Mouse (Mus musculus) cerebellum, postnatal 36 days (tissue): ENCODE measurements around the gene Sik1.
"Not testable (repeated sequence)": the region's sequence is repeated elsewhere in the genome, so short reads cannot be mapped to it uniquely, and the experiment has no call there.

Experiments used
- DNase-seq, 2 experiments: peaks; one replicate each; pipeline ENCODE4 v3.0.0; 2021 to 2022; ENCODE audit warnings: mixed read lengths in 2 of 2

The Sik1 gene

DNA sequence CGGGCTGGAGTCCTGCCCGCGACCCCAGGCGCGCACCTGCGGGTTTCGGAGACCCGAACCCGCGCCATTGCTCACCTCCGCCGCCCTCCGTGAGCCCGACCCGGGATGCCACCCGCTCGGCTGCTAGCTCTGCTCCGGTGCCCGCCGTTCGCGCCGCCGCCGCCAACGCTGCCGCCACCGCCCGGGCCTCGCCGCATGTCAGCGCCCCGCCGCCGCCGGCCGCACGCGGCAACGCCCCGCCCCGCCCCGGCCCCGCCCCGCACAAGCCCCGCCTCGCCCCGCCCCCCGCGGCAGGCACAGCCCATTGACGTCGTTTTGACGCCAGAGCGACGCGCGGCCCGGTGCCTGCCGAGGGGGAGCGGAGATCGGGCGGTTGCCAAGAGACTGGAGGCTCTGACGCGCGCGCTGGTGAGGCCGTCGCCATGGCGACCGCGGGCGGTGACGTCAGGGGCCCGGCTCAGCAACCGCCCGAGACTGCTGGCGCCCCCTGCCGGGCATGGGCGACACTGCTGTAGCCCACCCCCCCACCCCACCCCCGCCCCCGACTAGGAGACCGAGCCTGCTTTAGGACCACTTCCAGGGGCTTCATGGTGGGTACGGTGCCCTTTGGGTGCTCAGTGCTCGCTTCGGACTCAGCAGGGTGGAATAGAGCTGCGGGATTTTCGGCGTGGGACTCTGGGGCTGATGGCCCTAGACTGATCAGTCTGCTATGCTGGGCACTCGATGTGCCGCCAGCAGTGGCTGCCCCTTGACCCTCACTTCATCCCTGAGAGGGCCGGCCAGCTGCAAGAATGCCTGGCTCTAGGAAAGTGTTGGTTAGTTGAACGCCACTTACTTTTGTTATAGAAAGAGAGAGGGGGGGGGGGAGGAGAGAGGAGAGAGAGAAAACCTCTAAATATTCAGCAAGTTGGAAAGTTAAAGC is at the start of gene Sik1:
Gene Sik1 (minus strand): TSS at position 208 of the 922 bp plus-strand sequence.
- peak; percentile 95 to 96 for DNase-seq

DNA sequence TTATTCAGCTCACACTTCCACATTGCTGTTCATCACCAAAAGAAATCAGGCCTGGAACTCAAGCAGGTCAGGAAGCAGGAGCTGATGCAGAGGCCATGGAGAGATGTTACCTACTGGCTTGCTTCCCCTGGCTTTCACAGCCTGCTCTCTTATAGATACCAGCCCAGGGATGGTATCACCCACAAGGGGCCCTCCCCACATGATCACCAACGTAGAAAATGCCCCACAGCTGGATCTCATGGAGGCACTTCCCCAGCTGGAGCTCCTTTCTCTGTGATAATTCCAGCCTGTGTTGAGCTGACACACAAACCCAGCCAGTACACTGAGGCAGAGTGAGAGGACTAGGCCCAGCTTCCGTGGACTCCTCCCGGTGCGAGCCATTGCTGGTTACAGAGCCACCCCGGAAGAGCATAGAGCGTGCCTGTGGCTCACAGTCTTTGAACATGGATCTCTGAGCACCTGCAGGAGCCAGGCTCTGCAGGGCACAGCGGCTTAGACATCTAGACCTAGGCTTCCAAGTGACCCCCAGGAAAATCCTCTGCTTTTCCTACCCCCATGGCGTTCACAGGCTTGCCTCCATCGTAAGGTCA is 49.7 kb upstream of the Sik1 start:
- no peak for DNase-seq

GRCm38 (mm10) chr17:31904036-31904435 is 48.4 kb upstream of the Sik1 start:
- no peak for DNase-seq

DNA sequence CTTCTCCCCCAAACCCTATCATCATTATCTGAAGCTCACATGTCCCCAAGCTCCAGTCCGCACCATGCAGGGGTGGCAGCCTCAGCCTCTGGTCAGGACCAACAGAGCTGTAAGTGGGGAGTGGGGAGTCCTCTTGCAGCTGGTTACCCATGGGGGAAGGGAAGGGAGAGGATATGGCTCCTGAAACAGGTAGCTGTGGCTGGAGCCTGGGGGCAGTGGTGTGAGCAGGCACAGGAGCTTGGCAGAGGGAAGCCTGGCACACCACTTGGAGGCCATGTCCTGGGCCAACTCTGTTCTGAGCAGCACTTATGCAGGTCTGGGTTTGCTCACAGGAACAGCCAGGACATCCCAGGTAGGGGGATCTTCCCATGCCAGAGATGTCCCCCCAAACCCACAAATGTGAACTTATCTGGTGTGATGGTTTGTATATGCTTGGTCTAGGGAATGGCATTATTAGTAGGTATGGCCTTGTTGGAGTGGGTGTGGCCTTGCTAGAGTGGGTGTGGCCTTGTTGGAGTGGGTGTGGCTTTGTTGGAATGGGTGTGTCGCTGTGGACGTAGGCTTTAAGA is 47.1 kb upstream of the Sik1 start:
- DNase-seq: peak in 1 of 2 experiments; percentile 1

DNA sequence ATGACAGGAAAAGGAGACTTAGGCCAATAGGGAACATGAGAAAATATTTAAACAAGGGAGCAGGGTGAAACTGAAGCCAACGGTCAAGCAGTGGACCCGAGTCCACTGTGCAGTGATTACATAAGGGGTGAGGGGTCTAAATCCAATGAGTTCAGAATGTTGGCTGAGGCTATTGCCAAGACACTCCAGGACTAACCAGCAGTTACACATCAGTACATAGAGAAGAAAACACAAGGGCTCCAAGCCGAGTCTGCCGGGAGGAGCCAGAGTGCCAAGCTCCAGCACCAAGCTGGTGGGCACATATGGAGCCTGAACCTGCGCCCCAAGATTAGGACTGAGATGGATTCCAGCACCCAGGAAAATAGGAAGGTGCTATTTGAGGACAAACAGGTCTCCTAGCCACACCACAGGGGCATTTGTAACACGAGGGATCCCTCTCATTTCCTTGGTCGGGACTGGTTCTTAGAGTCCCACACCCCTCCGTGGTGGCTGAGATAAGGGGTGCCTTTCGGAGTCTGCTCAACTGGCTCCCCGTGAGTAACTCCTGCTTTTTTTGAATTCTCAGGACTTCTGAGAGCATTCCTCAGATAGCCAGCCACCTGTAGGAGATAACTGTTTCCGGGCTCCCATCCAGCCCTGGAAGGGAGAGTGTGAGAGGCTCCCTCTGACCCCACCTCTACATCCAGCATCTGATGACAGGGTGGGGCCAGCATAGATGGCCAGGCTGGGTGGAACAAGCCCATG is 46.0 kb upstream of the Sik1 start:
- no peak for DNase-seq

- no peak for DNase-seq
Observed at GRCm38 (mm10) chr17:31898941-31899340, 43.3 kb upstream of the Sik1 start.

GRCm38 (mm10) chr17:31897186-31897793 is 41.7 kb upstream of the Sik1 start:
- DNase-seq: no peak

DNA sequence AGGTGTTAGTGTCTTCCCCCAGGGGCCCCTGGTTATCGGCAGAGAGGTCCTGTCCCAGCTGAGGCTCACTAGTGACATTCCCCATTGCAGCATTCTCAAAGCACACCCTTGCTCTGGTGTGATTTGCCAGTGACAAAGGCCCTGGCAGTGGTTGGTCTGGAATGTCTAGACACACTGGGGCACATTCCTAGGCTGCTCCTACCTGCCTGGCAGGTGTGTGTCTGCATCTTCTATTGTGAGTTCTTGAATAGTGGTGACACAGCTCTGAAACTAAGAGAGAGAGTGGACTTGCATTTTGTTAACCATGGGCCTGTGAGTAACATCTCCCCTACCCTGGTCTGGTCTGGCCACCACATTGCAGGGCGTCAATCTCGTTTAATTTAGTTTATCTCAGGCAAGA is 41.1 kb upstream of the Sik1 start:
- DNase-seq: no peak

DNA sequence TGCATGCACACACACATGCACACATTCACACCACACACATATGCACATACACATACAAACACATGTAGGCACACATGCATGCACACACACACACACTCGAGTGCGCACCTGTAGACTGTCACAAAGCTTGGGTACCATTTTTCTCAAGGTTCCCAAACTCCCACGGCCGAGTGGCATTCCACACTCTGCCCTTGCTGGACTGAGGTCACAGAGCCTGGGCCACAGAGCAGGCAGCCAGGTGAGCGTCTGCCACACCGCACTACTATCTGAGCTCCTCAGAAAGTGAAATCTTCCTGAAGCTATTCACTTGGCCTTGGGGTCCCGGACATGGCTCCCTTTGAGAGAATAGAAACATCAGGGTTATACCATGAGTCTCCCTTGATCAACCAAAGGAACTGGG is 40.7 kb upstream of the Sik1 start:
- DNase-seq: no peak

- no peak for DNase-seq
Observed at GRCm38 (mm10) chr17:31893371-31894060, 37.9 kb upstream of the Sik1 start.

DNA sequence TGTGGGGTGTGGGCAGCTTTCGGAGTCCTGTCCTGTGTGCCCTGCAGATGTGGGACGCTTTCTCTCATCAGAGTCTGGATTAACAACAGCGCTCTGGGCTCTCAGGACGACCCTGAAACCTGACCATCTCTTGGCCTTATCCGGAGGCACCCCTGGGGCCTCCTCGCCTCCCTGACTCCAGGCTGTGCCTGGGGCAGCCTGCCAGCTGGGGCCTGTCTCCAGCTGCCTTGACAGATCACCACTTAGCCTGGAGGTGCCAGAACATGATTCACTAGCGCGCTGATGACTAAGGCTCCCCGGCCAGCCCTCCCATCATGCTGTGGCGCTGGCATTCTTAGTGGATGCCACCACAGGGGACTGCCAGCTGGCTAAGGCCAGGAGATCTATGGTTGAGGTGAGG is 37.1 kb upstream of the Sik1 start:
- DNase-seq: no peak

DNA sequence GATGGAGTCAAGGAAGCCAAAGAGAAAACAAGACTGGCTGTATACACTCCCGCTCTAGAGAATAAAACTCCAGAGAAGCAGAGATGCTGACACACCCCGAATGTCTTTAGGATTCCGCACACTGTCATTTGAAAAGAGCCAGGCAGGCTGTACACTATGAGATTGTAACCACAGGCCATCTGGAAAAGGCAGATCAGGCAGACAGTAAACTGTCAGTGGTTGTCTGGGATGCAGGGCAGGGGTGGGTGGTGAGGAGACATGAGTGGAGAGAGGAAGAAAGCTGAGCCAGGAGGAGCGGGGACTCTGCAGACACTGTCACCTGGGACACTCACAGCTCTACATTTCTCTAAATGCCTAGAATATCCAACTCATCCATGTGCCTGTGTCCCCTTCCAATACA is 36.3 kb upstream of the Sik1 start:
- no peak for DNase-seq

DNA sequence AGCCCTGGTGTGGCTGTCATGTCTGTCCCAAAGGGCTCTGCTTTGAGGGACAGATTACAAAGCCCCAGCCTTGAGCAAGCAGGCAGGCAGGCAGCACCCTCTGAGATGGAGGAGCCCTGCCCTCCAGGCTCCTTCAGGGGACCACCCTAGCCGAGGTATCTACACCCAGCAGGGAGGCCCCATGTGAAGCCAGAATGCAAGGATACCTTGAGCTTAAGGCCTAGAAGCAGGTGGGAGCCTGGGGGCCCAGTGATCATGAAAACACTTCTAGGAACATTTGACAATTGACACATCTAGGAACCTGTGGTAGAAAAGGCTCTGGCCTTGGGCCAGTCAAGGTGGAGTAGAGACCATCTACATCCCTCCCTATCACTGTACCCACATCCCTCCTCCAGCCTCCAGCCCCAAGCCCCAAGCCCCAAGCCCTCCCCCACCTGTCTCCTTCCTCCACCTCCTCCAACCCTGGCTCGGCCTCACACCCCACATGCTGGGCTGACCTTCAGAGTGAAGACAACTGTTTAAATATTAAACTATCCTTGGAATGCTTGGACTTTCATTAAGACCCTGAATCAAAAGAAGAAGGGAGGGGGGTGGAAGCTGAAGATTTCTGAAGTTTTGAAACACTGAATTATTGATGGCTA is 34.8 kb upstream of the Sik1 start:
- no peak for DNase-seq

- DNase-seq: no peak
Observed at GRCm38 (mm10) chr17:31889446-31890201, 34.0 kb upstream of the Sik1 start.

- no peak for DNase-seq
Observed at GRCm38 (mm10) chr17:31888540-31888939, 32.9 kb upstream of the Sik1 start.

- not testable (repeated sequence) for DNase-seq
Observed at GRCm38 (mm10) chr17:31884676-31885075, 29.1 kb upstream of the Sik1 start.

GRCm38 (mm10) chr17:31879406-31879805 is 23.8 kb upstream of the Sik1 start:
- DNase-seq: no peak

- no peak for DNase-seq
Observed at GRCm38 (mm10) chr17:31877650-31878141, 22.1 kb upstream of the Sik1 start.

- DNase-seq: no peak
Observed at GRCm38 (mm10) chr17:31877181-31877581, 21.6 kb upstream of the Sik1 start.

DNA sequence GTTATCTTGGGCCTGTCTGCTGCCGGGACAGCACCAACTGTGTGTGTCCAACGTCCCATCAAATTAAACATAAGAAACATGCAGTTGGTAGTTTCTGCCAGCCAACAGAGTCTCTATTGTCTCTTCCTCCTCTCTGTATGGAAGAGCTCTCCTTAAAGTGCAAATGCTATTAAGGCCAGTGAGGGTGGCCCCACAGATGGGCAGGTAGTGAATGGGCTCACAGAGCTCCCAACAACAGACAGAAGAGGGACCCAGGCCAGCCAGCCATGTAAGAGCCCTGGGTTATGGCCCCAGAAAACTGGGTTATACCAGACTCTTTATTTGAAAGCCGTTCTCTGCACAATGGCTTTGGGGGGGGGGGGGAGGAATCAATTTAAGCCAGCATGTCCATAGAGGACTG is 21.2 kb upstream of the Sik1 start:
- DNase-seq: no peak
